ENCODE assay signal across 8 mouse cellular contexts in the genomic region with DNA sequence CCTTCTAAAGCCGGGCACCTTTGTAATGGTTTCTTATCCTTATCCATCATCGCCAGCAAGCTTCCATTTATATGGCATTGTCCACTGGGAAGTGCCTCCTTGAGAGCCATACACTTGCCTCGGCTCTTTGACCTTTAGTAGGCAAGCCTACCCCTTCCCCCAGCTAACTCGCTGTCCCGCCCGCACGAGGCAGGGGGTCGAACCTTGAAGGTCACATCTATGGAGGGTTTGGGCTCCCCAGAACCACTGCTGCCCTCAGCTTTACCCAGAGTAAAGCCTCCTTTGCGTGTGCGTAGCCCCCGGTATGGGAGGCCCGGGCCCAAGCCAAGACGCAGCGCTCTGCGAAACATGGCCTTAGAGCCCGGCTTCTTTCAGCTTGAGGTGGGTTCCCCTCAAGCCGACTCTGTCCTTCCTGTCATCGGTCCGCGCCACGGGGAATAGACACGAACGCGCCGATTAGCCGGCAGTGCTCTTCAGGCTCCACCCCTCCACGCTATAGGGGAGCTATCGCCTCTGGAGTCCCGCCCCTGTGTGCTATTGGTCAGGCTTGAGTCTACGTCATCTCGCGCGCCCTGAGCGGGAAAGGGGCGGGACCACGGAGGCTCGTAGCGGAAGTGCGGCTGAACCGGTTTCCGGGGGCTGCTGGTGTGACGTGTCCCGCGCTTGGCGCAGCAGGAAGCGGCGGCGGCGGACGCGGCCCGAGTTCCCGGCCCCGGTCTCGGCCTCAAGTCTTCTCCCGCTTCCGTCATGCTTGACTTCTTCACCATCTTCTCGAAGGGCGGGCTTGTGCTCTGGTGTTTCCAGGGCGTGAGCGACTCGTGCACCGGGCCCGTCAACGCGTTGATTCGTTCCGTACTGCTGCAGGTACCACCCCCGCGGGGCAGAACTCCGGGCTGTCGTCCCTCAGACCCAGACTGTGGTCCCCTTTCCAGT. TPM values are rescaled to one million over a fixed set of nuclear protein-coding genes. Genes with fewer than 3 reads are reported as not detected.
A peak's percentile ranks its signal among the peaks of the same experiment; 100 is the strongest.
DNase-seq lines count a peak whose midpoint lies in the region; ATAC-seq lines count a peak whose summit lies in the region.

A gene (minus strand): TSS at position 514 of the 933 bp plus-strand sequence.

- under 1% methylated on average over 72 of the region's 72 CpGs for WGBS in lung, embryonic 16.5 days

- no peaks in the 10 kb centered on the region for H3K27me3 ChIP-seq in lung, embryonic 16.5 days (ENCODE audit: control insufficient read depth, insufficient read depth, low read depth, low read length)

- peak within 1 kb of the TSS; percentile 92 for H3K4me2 ChIP-seq in lung, embryonic 16.5 days (ENCODE audit: low read depth, low read length)

- H3K27ac ChIP-seq in lung, embryonic 16.5 days (ENCODE audit: low read length) = peak within 1 kb of the TSS; percentile 88

- H3K9me3 ChIP-seq in lung, embryonic 16.5 days (ENCODE audit: control insufficient read depth, low read length) = no peaks in the 10 kb centered on the region

- ATAC-seq in hematopoietic stem cell, adult 5-6 weeks (replicated peaks in 1 of 2; ENCODE audit: insufficient read depth in 1 of 2, low FRiP score in 2 of 2, low TSS enrichment in 1 of 2, low read depth in 1 of 2, poor library complexity in 2 of 2, severe bottlenecking in 2 of 2) = peak; percentile 94 to 98
- ATAC-seq in lung, embryonic 16.5 days (ENCODE audit: low read depth) = peak; percentile 100

- peak; percentile 97 for DNase-seq in MEL-GATA-1-ER (ENCODE audit: extremely low read depth, low read depth)
- peak; percentile 99 for DNase-seq in cerebellum, adult 8-10 months
- peak; percentile 98 for DNase-seq in forelimb bud, embryonic 11.5 days (ENCODE audit: low read depth, low spot score)
- DNase-seq in layer of hippocampus, adult 9-10 months (ENCODE audit: low spot score) = peak; percentile 98
- peak; percentile 93 for DNase-seq in ovary, postnatal 10 days (ENCODE audit: low spot score)
- peak; percentile 99 for DNase-seq in thymus, postnatal 10 days (ENCODE audit: low spot score in 2 of 2)

- H3K4me1 ChIP-seq in lung, embryonic 16.5 days (replicated peaks; ENCODE audit: control insufficient read depth, insufficient read depth, low read length) = peaks cover 13% of the 10 kb centered on the region

- peak within 1 kb of the TSS; percentile 96 for H3K4me3 ChIP-seq in lung, embryonic 16.5 days (ENCODE audit: low read length)

- peak within 1 kb of the TSS; percentile 95 for H3K9ac ChIP-seq in lung, embryonic 16.5 days (ENCODE audit: low read length)

- H3K36me3 ChIP-seq in lung, embryonic 16.5 days (ENCODE audit: control insufficient read depth, insufficient read depth, low read length) = peaks cover 37% of the 10 kb centered on the region

RNA-seq across cellular contexts. Expression of the gene that starts here (rescaled TPM):
- 35.9 and 38.5 TPM in 2 replicates for total RNA-seq in hematopoietic stem cell, adult 5-6 weeks (2017)
- polyA plus RNA-seq in lung, embryonic 16.5 days (2015; fragmentation: Nextera tagmentation; extraction: Ambion mirVana) = 36.3 and 36.8 TPM in 2 replicates

Comparison
In these comparisons a context has a peak if more than half of its experiments do, and no peak if none do; other contexts are left out.
1. Peak in every context shown above with its lines: DNase-seq, ATAC-seq, H3K4me3 ChIP-seq and H3K27ac ChIP-seq.